Mouse (Mus musculus) lung, postnatal 14 days (tissue): ENCODE measurements around the gene Mblac2.
A peak's percentile ranks its signal among the peaks of the same experiment; 100 is the strongest.
"Not testable (repeated sequence)": the region's sequence is repeated elsewhere in the genome, so short reads cannot be mapped to it uniquely, and the experiment has no call there.

Experiments used
- DNase-seq: peaks from one replicate; pipeline ENCODE4 v3.0.0; 2021

The Mblac2 gene

GRCm38 (mm10) chr13:81710775-81711545 is at the start of gene Mblac2, which contains the start of gene Polr3g:
Mblac2 (plus strand) TSS chr13:81711341.
Polr3g (minus strand) TSS chr13:81711013.
- peak; percentile 96 for DNase-seq

GRCm38 (mm10) chr13:81663566-81664330 is 47.4 kb upstream of the Mblac2 start:
- no peak for DNase-seq

- no peak for DNase-seq
Measured at GRCm38 (mm10) chr13:81664331-81664698, 46.8 kb upstream of the Mblac2 start.

- no peak for DNase-seq
Measured at GRCm38 (mm10) chr13:81667713-81668112, 43.4 kb upstream of the Mblac2 start.

GRCm38 (mm10) chr13:81675333-81675732 is 35.8 kb upstream of the Mblac2 start:
- DNase-seq: no peak

- DNase-seq: no peak
Measured at GRCm38 (mm10) chr13:81683107-81683506, 28.0 kb upstream of the Mblac2 start.

- DNase-seq: no peak
Measured at GRCm38 (mm10) chr13:81684258-81684657, 26.9 kb upstream of the Mblac2 start.

- DNase-seq: no peak
Measured at GRCm38 (mm10) chr13:81684884-81685283, 26.3 kb upstream of the Mblac2 start.

GRCm38 (mm10) chr13:81689587-81689986 is 21.6 kb upstream of the Mblac2 start:
- no peak for DNase-seq

GRCm38 (mm10) chr13:81690477-81690876 is 20.7 kb upstream of the Mblac2 start:
- DNase-seq: no peak

GRCm38 (mm10) chr13:81691606-81692005 is 19.5 kb upstream of the Mblac2 start:
- DNase-seq: no peak

GRCm38 (mm10) chr13:81694446-81694845 is 16.7 kb upstream of the Mblac2 start:
- no peak for DNase-seq

GRCm38 (mm10) chr13:81703148-81703547 is 8.0 kb upstream of the Mblac2 start:
- no peak for DNase-seq

- DNase-seq: no peak
Measured at GRCm38 (mm10) chr13:81703621-81704020, 7.5 kb upstream of the Mblac2 start.

- DNase-seq: no peak
Measured at GRCm38 (mm10) chr13:81706311-81706710, 4.8 kb upstream of the Mblac2 start.

GRCm38 (mm10) chr13:81709805-81710204 is 1.3 kb upstream of the Mblac2 start:
- DNase-seq: no peak

- DNase-seq: no peak
Measured at GRCm38 (mm10) chr13:81710266-81710665, 875 bp upstream of the Mblac2 start.

- DNase-seq: peak; percentile 13
Measured at GRCm38 (mm10) chr13:81711546-81712371, 618 bp downstream of the Mblac2 start.

GRCm38 (mm10) chr13:81713896-81714295 is 2.8 kb downstream of the Mblac2 start:
- no peak for DNase-seq

- not testable (repeated sequence) for DNase-seq
Measured at GRCm38 (mm10) chr13:81728141-81728540, 17.0 kb downstream of the Mblac2 start.

- no peak for DNase-seq
Measured at GRCm38 (mm10) chr13:81729102-81729501, 18.0 kb downstream of the Mblac2 start.

GRCm38 (mm10) chr13:81730362-81730761 is 19.2 kb downstream of the Mblac2 start:
- DNase-seq: no peak

GRCm38 (mm10) chr13:81736606-81737005 is 25.5 kb downstream of the Mblac2 start:
- no peak for DNase-seq
